Mouse (Mus musculus) MEL (cell line): ENCODE measurements around the gene Plet1. TPM values are rescaled to one million over a fixed set of nuclear protein-coding genes. Genes with fewer than 3 reads are reported as not detected.

Experiments used
- DNase-seq: peaks from one replicate; pipeline ENCODE4 v3.0.0; 2011; ENCODE audit warnings: low read depth, low spot score
- H3K27ac ChIP-seq: 2 replicates; pipeline ENCODE4 v1.5.1; 2012; ENCODE audit warnings: low read depth, mild to moderate bottlenecking, control low read depth, low read length, moderate library complexity; ENCODE audit not compliant: control insufficient read depth
- H3K27me3 ChIP-seq, 2 experiments: fragments of 150-350 bp in 1 of 2; sonication (generic) in 1 of 2; 2 replicates each; pipeline ENCODE4 v1.6.1; 2012; ENCODE audit warnings: low read length in 2 of 2, mild to moderate bottlenecking in 2 of 2, improper control_type of control experiment in 1 of 2, moderate library complexity in 1 of 2; ENCODE audit not compliant: insufficient read depth in 2 of 2, control insufficient read depth in 1 of 2
- H3K36me3 ChIP-seq, 2 experiments: 2 replicates each; pipeline ENCODE4 v1.6.1; 2012 to 2014; ENCODE audit warnings: low read length in 2 of 2, improper control_type of control experiment in 1 of 2, inconsistent platforms in 1 of 2, mild to moderate bottlenecking in 1 of 2; ENCODE audit not compliant: insufficient read depth in 2 of 2, control insufficient read depth in 1 of 2
- H3K4me1 ChIP-seq, 2 experiments: fragments of 150-350 bp in 1 of 2; sonication (generic) in 1 of 2; 2 replicates each; pipeline ENCODE4 v1.6.1; 2012; ENCODE audit warnings: low read length in 2 of 2, improper control_type of control experiment in 1 of 2, mild to moderate bottlenecking in 1 of 2; ENCODE audit not compliant: insufficient read depth in 2 of 2, control insufficient read depth in 1 of 2
- H3K4me3 ChIP-seq, 2 experiments: fragments of 150-350 bp in 1 of 2; sonication (generic) in 1 of 2; 2 replicates each; pipeline ENCODE4 v1.5.1; 2012; ENCODE audit warnings: low read depth in 2 of 2, low read length in 2 of 2, mild to moderate bottlenecking in 2 of 2, moderate library complexity in 2 of 2, control low read depth in 1 of 2, improper control_type of control experiment in 1 of 2; ENCODE audit not compliant: control insufficient read depth in 1 of 2, insufficient read depth in 1 of 2
- H3K79me2 ChIP-seq: 2 replicates; pipeline ENCODE4 v1.6.1; 2012; ENCODE audit warnings: mild to moderate bottlenecking, low read length, moderate library complexity; ENCODE audit not compliant: control insufficient read depth, poor library complexity, insufficient read depth
- H3K9ac ChIP-seq: 2 replicates; pipeline ENCODE4 v1.6.1; 2012; ENCODE audit warnings: low read depth, mild to moderate bottlenecking, control low read depth, low read length, moderate library complexity; ENCODE audit not compliant: control insufficient read depth, poor library complexity, severe bottlenecking
- H3K9me3 ChIP-seq: fragments of 150-350 bp; sonication (generic); replicated peaks from 2 replicates; pipeline ENCODE4 v1.6.1; 2012; ENCODE audit warnings: mild to moderate bottlenecking, low read length, improper control_type of control experiment, moderate library complexity; ENCODE audit not compliant: insufficient read depth
- CHD2 ChIP-seq: IDR thresholded peaks from 2 replicates; pipeline ENCODE4 v1.6.1; 2011; ENCODE audit warnings: low read length, improper control_type of control experiment
- CTCF ChIP-seq, 3 experiments: IDR thresholded peaks in 2 of 3; conservative IDR thresholded peaks in 1 of 3; 2 replicates each; pipeline ENCODE4 v1.5.1; 2011 to 2012; ENCODE audit warnings: low read length in 3 of 3, low read depth in 2 of 3, mild to moderate bottlenecking in 2 of 3, improper control_type of control experiment in 1 of 3, inconsistent platforms in 1 of 3, mixed read lengths in 1 of 3, moderate library complexity in 1 of 3; ENCODE audit not compliant: control insufficient read depth in 1 of 3, insufficient read depth in 1 of 3, poor library complexity in 1 of 3, severe bottlenecking in 1 of 3
- EP300 ChIP-seq, 2 experiments: IDR thresholded peaks; 2 replicates each; pipeline ENCODE4 v1.6.1; 2011; ENCODE audit warnings: improper control_type of control experiment in 2 of 2, low read length in 2 of 2, low read depth in 1 of 2, mild to moderate bottlenecking in 1 of 2
- ETS1 ChIP-seq: IDR thresholded peaks from 2 replicates; pipeline ENCODE4 v1.6.1; 2012; ENCODE audit warnings: low read depth, mild to moderate bottlenecking, inconsistent platforms, low read length, improper control_type of control experiment, moderate library complexity
- GATA1 ChIP-seq: IDR thresholded peaks from 2 replicates; pipeline ENCODE4 v1.6.1; 2011; ENCODE audit warnings: low read depth, low read length, improper control_type of control experiment
- HCFC1 ChIP-seq: IDR thresholded peaks from 2 replicates; pipeline ENCODE4 v1.6.1; 2012; ENCODE audit warnings: low read depth, mild to moderate bottlenecking, inconsistent platforms, low read length, improper control_type of control experiment, moderate library complexity
- JUND ChIP-seq: IDR thresholded peaks from 2 replicates; pipeline ENCODE4 v1.6.1; 2011; ENCODE audit warnings: low read depth, mild to moderate bottlenecking, improper control_type of control experiment, low read length
- MAFK ChIP-seq: IDR thresholded peaks from 2 replicates; pipeline ENCODE4 v1.6.1; 2011; ENCODE audit warnings: low read depth, mild to moderate bottlenecking, low read length, improper control_type of control experiment, borderline replicate concordance
- MEF2A ChIP-seq: IDR thresholded peaks from 2 replicates; pipeline ENCODE4 v1.6.1; 2014; ENCODE audit warnings: low read depth, mild to moderate bottlenecking, inconsistent platforms, low read length, improper control_type of control experiment; ENCODE audit not compliant: poor library complexity, insufficient replicate concordance, severe bottlenecking; ENCODE audit errors: extremely low read depth
- MYB ChIP-seq: IDR thresholded peaks from 2 replicates; pipeline ENCODE4 v1.6.1; 2011; ENCODE audit warnings: mild to moderate bottlenecking, low read depth, low read length, improper control_type of control experiment
- NRF1 ChIP-seq: IDR thresholded peaks from 2 replicates; pipeline ENCODE4 v1.6.1; 2014; ENCODE audit warnings: low read depth, mild to moderate bottlenecking, inconsistent platforms, low read length, improper control_type of control experiment, moderate library complexity; ENCODE audit not compliant: poor library complexity, insufficient read depth, severe bottlenecking
- POLR2A ChIP-seq, 2 experiments: IDR thresholded peaks; 2 replicates each; pipeline ENCODE4 v1.6.1; 2011 to 2012; ENCODE audit warnings: low read length in 2 of 2, mild to moderate bottlenecking in 2 of 2, control low read depth in 1 of 2, improper control_type of control experiment in 1 of 2, low read depth in 1 of 2, moderate library complexity in 1 of 2; ENCODE audit not compliant: control insufficient read depth in 1 of 2, insufficient read depth in 1 of 2, poor library complexity in 1 of 2
- POLR2AphosphoS5 ChIP-seq: IDR thresholded peaks from 2 replicates; pipeline ENCODE4 v1.6.1; 2012; ENCODE audit warnings: low read depth, borderline replicate concordance, mild to moderate bottlenecking, inconsistent platforms, low read length, moderate library complexity, mixed read lengths
- RAD21 ChIP-seq: IDR thresholded peaks from 2 replicates; pipeline ENCODE4 v1.6.1; 2011; ENCODE audit warnings: mild to moderate bottlenecking, low read depth, low read length, improper control_type of control experiment
- RCOR1 ChIP-seq: IDR thresholded peaks from 2 replicates; pipeline ENCODE4 v1.6.1; 2012; ENCODE audit warnings: low read depth, mild to moderate bottlenecking, inconsistent platforms, low read length, improper control_type of control experiment
- SMC3 ChIP-seq: IDR thresholded peaks from 2 replicates; pipeline ENCODE4 v1.6.1; 2011; ENCODE audit warnings: low read depth, low read length, improper control_type of control experiment
- TAL1 ChIP-seq: IDR thresholded peaks from 2 replicates; pipeline ENCODE4 v1.6.1; 2012; ENCODE audit warnings: mild to moderate bottlenecking, inconsistent platforms, low read length, moderate library complexity, mixed read lengths
- TCF12 ChIP-seq: IDR thresholded peaks from 2 replicates; pipeline ENCODE4 v1.6.1; 2014; ENCODE audit warnings: low read depth, mild to moderate bottlenecking, inconsistent platforms, low read length, improper control_type of control experiment, moderate library complexity
- UBTF ChIP-seq: IDR thresholded peaks from 2 replicates; pipeline ENCODE4 v1.6.1; 2012; ENCODE audit warnings: low read depth, mild to moderate bottlenecking, inconsistent platforms, low read length, improper control_type of control experiment, moderate library complexity, borderline replicate concordance; ENCODE audit not compliant: insufficient read depth
- USF1 ChIP-seq: IDR thresholded peaks from 2 replicates; pipeline ENCODE4 v1.6.1; 2014; ENCODE audit warnings: low read depth, mild to moderate bottlenecking, inconsistent platforms, low read length, improper control_type of control experiment, moderate library complexity
- USF2 ChIP-seq, 2 experiments: IDR thresholded peaks; 2 replicates each; pipeline ENCODE4 v1.6.1; 2011 to 2012; ENCODE audit warnings: improper control_type of control experiment in 2 of 2, low read length in 2 of 2, borderline replicate concordance in 1 of 2, inconsistent platforms in 1 of 2, low read depth in 1 of 2, mild to moderate bottlenecking in 1 of 2; ENCODE audit not compliant: insufficient read depth in 1 of 2
- ZC3H11A ChIP-seq: IDR thresholded peaks from 2 replicates; pipeline ENCODE4 v1.6.1; 2012; ENCODE audit warnings: low read depth, mild to moderate bottlenecking, inconsistent platforms, low read length, improper control_type of control experiment
- ZMIZ1 ChIP-seq: IDR thresholded peaks from 2 replicates; pipeline ENCODE4 v1.6.1; 2012; ENCODE audit warnings: low read depth, mild to moderate bottlenecking, inconsistent platforms, low read length, improper control_type of control experiment, moderate library complexity
- ZNF384 ChIP-seq: IDR thresholded peaks from 2 replicates; pipeline ENCODE4 v1.6.1; 2012; ENCODE audit warnings: low read depth, mild to moderate bottlenecking, inconsistent platforms, low read length, improper control_type of control experiment
- polyA plus RNA-seq, 2 experiments: library from polyadenylated mRNA; stranded (reverse) in 1 of 2; unstranded in 1 of 2; fragments of >175 nt in 1 of 2; fragments of >200 nt in 1 of 2; gene quantifications; 2 replicates each; pipeline versions ENCODE4 v1.2.1 to v1.2.4; 2012; ENCODE audit warnings: low replicate concordance in 2 of 2, low read depth in 1 of 2; ENCODE audit not compliant: insufficient read length in 2 of 2, insufficient read depth in 1 of 2, missing spikeins in 1 of 2
- total RNA-seq: library from RNA; depleted of rRNA; stranded (reverse); fragments of 300-350 nt; gene quantifications from 2 replicates; pipeline ENCODE4 v1.2.3, GENCODE M21; 2012

Plet1 gene
- total and polyA plus RNA-seq, 3 experiments, result 0.12 to 0.81 TPM; not detected in 1

GRCm38 (mm10) chr9:50471181-50471901 lies 23.0 kb upstream of the Plet1 start:
- no peaks in the 10 kb centered on the region for H3K27me3 ChIP-seq
- peak; percentile 56 for DNase-seq
- H3K9me3 ChIP-seq, result no peaks in the 10 kb centered on the region
- H3K4me3 ChIP-seq, result peak overlapping the region; percentile 19 to 37
- H3K36me3 ChIP-seq, result peaks cover 0 to 9% of the 10 kb centered on the region in 2 experiments; a peak in 2 of 4 replicates
- H3K79me2 ChIP-seq, result no peaks in the 10 kb centered on the region
- H3K27ac ChIP-seq, result no peak overlapping the region
- H3K4me1 ChIP-seq, result peaks cover 2 to 13% of the 10 kb centered on the region in 2 experiments; a peak in 2 of 4 replicates
- 0 out of 2 replicates have a peak overlapping the region, but pooled peaks have one; percentile 5 for H3K9ac ChIP-seq
- TF ChIP-seq RAD21, result no peak
- peak; percentile 81 for TF ChIP-seq GATA1
- TF ChIP-seq HCFC1, result no peak
- no peak for TF ChIP-seq ZC3H11A
- TF ChIP-seq RCOR1, result peak; percentile 67; the same call in 1 of the 2 replicates
- TF ChIP-seq TAL1, result peak; percentile 43; the same call in 1 of the 2 replicates
- 0 out of 2 replicates have a peak, but pooled peaks have one; percentile 15 for TF ChIP-seq ETS1
- peak; percentile 74 to 86 for TF ChIP-seq EP300 (IDR thresholded peaks at IDR 0.05; ENCODE audit: low read depth in 1 of 2, low read length in 2 of 2)
- no peak for TF ChIP-seq ZMIZ1
- no peak for TF ChIP-seq CTCF (IDR thresholded peaks at IDR 0.05 in 2 of 3, conservative IDR thresholded peaks at IDR 0.05 in 1 of 3; ENCODE audit: control insufficient read depth in 1 of 3, insufficient read depth in 1 of 3, low read depth in 2 of 3, low read length in 3 of 3, poor library complexity in 1 of 3, severe bottlenecking in 1 of 3)
- peak; percentile 36; the same call in 1 of the 2 replicates for TF ChIP-seq ZNF384
- TF ChIP-seq USF2 (IDR thresholded peaks at IDR 0.05; ENCODE audit: borderline replicate concordance in 1 of 2, insufficient read depth in 1 of 2, low read depth in 1 of 2, low read length in 2 of 2), result no peak
- TF ChIP-seq MEF2A, result no peak
- peak; percentile 70 for TF ChIP-seq TCF12
- TF ChIP-seq, all 39 proteins: peak for 7

GRCm38 (mm10) chr9:50475318-50475717 lies 19.0 kb upstream of the Plet1 start:
- no peak for DNase-seq
- Histone ChIP-seq H3K79me2 (no peaks in the 10 kb centered on the region), H3K36me3 (peaks cover 0 to 9% of the 10 kb centered on the region in 2 experiments; a peak in 2 of 4 replicates), H3K9me3 (no peaks in the 10 kb centered on the region), H3K4me1 (peaks cover 2 to 12% of the 10 kb centered on the region in 2 experiments; a peak in 2 of 4 replicates), H3K27me3 (no peaks in the 10 kb centered on the region), H3K27ac (no peak overlapping the region), H3K9ac (no peak overlapping the region), H3K4me3 (no peak overlapping the region)
- TF ChIP-seq RCOR1 (no peak), MAFK (no peak), HCFC1 (no peak), USF1 (no peak), RAD21 (no peak), SMC3 (no peak), USF2 (IDR thresholded peaks at IDR 0.05; ENCODE audit: borderline replicate concordance in 1 of 2, insufficient read depth in 1 of 2, low read depth in 1 of 2, low read length in 2 of 2) (no peak), POLR2A (IDR thresholded peaks at IDR 0.05; ENCODE audit: control insufficient read depth in 1 of 2, insufficient read depth in 1 of 2, low read depth in 1 of 2, low read length in 2 of 2, poor library complexity in 1 of 2) (no peak), ETS1 (no peak), CHD2 (no peak), MYB (no peak), POLR2AphosphoS5 (no peak), ZNF384 (no peak), JUND (no peak), CTCF (IDR thresholded peaks at IDR 0.05 in 2 of 3, conservative IDR thresholded peaks at IDR 0.05 in 1 of 3; ENCODE audit: control insufficient read depth in 1 of 3, insufficient read depth in 1 of 3, low read depth in 2 of 3, low read length in 3 of 3, poor library complexity in 1 of 3, severe bottlenecking in 1 of 3) (no peak), TAL1 (no peak), UBTF (no peak), GATA1 (no peak), NRF1 (no peak)
